Mouse (Mus musculus): ENCODE measurements around the gene Mboat2. TPM values are rescaled to one million over a fixed set of nuclear protein-coding genes. Genes with fewer than 3 reads are reported as not detected.

Mboat2 gene
- total RNA-seq (2021), result 10 to 100 TPM; 59.9 to 64.3 TPM

- intact Hi-C loops (cut with DNase I), result loop anchor here (5.0 kb wide), 2 partner anchors 117 to 118 kb away; no protein-coding TSS in a partner anchor
- DNase-seq (ENCODE audit: extremely low spot score in 1 of 2, low spot score in 2 of 2), result peak in 1 of 2 experiments; percentile 70
Measured at GRCm38 (mm10) chr12:24830766-24831152, at the start of gene Mboat2. Gene Mboat2, plus strand, starts transcription at chr12:24830879.

GRCm38 (mm10) chr12:24783735-24784134 lies 46.9 kb upstream of the Mboat2 start:
- no peak for DNase-seq (ENCODE audit: extremely low spot score in 1 of 2, low spot score in 2 of 2)
- intact Hi-C loops (cut with DNase I), result no loop called here

GRCm38 (mm10) chr12:24785882-24786281 lies 44.8 kb upstream of the Mboat2 start:
- no peak for DNase-seq (ENCODE audit: extremely low spot score in 1 of 2, low spot score in 2 of 2)
- intact Hi-C loops (cut with DNase I), result no loop called here

DNA sequence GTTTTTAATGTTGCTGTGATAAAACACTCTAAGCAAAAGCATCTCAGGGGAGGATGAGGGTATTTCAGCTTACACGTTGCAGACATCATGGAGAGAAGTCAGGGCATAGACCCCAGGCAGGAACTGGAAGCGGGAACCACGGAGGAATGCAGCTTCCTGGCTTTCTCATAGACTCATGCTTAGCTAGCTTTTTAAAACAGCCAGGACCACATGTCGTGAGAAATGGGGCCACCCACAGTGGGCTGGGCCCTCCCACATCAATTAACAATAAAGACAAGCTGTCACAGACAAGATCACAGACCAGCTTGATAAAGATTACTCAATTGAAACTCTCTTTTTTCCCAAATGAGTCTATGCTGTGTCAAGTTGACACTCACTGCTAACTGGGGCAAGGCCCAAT lies 44.4 kb upstream of the Mboat2 start:
- DNase-seq (ENCODE audit: extremely low spot score in 1 of 2, low spot score in 2 of 2), result no peak
- intact Hi-C loops (cut with DNase I), result no loop called here

- intact Hi-C loops (cut with DNase I), result no loop called here
- no peak for DNase-seq (ENCODE audit: extremely low spot score in 1 of 2, low spot score in 2 of 2)
Measured at GRCm38 (mm10) chr12:24789659-24790058, 41.0 kb upstream of the Mboat2 start.

- no peak for DNase-seq (ENCODE audit: extremely low spot score in 1 of 2, low spot score in 2 of 2)
- intact Hi-C loops (cut with DNase I), result no loop called here
Measured at GRCm38 (mm10) chr12:24811230-24811629, 19.4 kb upstream of the Mboat2 start.

DNA sequence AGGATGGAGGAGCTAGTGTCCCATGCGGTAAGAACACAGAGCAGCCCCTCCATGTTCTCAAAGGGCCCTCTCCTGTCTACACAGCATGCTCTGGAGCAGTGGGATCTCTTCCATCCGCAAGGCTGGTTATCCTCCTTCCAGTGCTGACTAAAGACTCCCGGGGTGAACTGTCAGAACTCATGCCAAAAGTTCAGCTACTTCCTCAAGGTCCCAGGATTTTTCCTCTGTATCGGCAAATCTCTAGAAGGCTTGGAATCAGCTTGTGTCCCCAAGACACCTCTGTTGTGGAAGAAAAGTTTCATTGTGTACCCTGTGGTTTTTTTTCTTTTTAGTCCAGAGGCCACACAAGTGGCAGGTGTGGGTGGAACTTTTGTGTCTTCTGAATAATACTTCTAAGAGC lies 18.8 kb upstream of the Mboat2 start:
- no peak for DNase-seq (ENCODE audit: extremely low spot score in 1 of 2, low spot score in 2 of 2)
- intact Hi-C loops (cut with DNase I), result no loop called here

DNA sequence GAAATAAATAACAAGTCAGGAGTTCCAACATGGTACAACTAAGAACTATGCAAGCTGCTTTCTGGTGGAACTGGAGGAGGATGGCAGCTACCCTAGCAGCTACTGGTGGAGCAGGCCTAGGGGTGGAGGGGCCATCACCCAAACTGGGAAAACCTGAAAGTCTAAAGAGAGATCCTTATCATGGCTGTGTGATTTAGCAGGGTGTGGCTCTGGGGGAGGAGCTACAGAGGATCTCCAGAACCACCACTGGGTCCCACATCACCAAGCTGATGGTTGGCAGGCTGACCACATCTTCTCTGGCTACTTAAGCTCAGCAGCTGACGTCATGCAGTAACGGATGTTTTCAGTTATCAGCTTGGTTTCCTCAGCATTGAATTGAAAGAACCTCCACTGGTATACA lies 7.8 kb upstream of the Mboat2 start:
- intact Hi-C loops (cut with DNase I), result no loop called here
- no peak for DNase-seq (ENCODE audit: extremely low spot score in 1 of 2, low spot score in 2 of 2)

DNA sequence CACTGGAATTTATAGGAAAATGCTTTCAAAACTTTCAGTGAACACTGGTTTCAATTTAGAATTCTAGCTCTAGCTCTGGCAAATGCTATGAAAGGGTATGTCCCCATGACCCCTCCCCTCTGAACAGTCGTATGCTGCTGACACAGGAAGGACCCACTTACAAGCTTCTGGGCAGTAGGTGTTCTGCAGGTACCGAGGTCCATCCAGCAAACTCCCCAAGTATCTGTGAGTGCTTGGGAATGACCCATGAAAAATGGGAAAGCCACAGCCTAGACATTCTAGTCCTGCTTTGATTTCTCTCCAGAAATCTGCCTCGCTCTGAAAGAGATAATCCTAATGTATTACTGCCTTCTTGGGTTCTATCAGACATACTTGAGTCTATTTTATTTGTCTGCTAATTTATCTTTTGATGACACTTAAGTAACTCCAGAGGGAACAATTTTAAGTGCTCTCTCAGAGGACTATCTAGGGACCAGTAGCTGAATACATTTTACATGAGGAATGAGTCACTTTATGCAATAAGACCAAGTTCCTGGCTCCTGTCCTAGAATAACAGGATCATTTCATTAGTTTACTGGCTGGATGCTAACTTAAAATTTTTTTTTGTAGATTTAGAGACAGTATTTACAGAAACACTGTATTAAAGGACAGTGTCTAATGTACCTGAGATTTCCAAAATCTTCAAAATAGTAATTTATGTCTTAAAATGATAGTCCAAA lies 6.9 kb upstream of the Mboat2 start:
- DNase-seq (ENCODE audit: extremely low spot score in 1 of 2, low spot score in 2 of 2), result no peak
- intact Hi-C loops (cut with DNase I), result no loop called here

- DNase-seq (ENCODE audit: extremely low spot score in 1 of 2, low spot score in 2 of 2), result no peak
- intact Hi-C loops (cut with DNase I), result loop anchor here (5.0 kb wide), 2 partner anchors 117 to 118 kb away; no protein-coding TSS in a partner anchor
Measured at GRCm38 (mm10) chr12:24830086-24830485, 593 bp upstream of the Mboat2 start.

- intact Hi-C loops (cut with DNase I), result loop anchor here (5.0 kb wide), 2 partner anchors 116 to 119 kb away; no protein-coding TSS in a partner anchor
- peak; percentile 93 to 95 for DNase-seq (ENCODE audit: extremely low spot score in 1 of 2, low spot score in 2 of 2)
Measured at GRCm38 (mm10) chr12:24831153-24831963, 679 bp downstream of the Mboat2 start.

- intact Hi-C loops (cut with DNase I), result loop anchor here (5.0 kb wide), 2 partner anchors 115 to 120 kb away; no protein-coding TSS in a partner anchor
- DNase-seq (ENCODE audit: extremely low spot score in 1 of 2, low spot score in 2 of 2), result no peak
Measured at GRCm38 (mm10) chr12:24831964-24832427, 1.3 kb downstream of the Mboat2 start.

DNA sequence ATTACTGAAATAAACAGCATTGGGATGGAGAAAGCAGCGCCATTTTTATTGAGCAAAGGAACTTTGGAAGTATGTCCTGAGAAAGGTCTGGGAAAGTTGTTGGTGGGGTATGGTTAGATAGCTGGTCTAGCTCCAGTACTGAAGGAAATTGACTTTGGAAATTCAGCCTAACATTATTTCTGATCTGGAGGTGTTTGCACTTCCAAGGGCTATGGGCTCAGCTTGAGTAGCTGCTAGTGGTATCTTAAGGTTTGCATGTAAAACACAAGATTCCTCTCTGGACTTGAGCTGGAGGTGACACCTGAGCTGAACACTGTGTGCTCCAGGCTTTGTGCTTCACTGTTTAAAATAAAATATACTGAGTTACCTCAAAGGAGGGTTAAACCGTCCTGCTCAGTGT lies 1.8 kb downstream of the Mboat2 start:
- intact Hi-C loops (cut with DNase I), result loop anchor here (5.0 kb wide), 2 partner anchors 115 to 120 kb away; no protein-coding TSS in a partner anchor
- DNase-seq (ENCODE audit: extremely low spot score in 1 of 2, low spot score in 2 of 2), result no peak

- intact Hi-C loops (cut with DNase I), result no loop called here
- no peak for DNase-seq (ENCODE audit: extremely low spot score in 1 of 2, low spot score in 2 of 2)
Measured at GRCm38 (mm10) chr12:24837947-24838346, 7.3 kb downstream of the Mboat2 start.

- peak in 1 of 2 experiments; percentile 52 for DNase-seq (ENCODE audit: extremely low spot score in 1 of 2, low spot score in 2 of 2)
- intact Hi-C loops (cut with DNase I), result no loop called here
Measured at GRCm38 (mm10) chr12:24841115-24841879, 10.6 kb downstream of the Mboat2 start.

GRCm38 (mm10) chr12:24842299-24842910 lies 11.7 kb downstream of the Mboat2 start:
- intact Hi-C loops (cut with DNase I), result no loop called here
- DNase-seq (ENCODE audit: extremely low spot score in 1 of 2, low spot score in 2 of 2), result no peak

DNA sequence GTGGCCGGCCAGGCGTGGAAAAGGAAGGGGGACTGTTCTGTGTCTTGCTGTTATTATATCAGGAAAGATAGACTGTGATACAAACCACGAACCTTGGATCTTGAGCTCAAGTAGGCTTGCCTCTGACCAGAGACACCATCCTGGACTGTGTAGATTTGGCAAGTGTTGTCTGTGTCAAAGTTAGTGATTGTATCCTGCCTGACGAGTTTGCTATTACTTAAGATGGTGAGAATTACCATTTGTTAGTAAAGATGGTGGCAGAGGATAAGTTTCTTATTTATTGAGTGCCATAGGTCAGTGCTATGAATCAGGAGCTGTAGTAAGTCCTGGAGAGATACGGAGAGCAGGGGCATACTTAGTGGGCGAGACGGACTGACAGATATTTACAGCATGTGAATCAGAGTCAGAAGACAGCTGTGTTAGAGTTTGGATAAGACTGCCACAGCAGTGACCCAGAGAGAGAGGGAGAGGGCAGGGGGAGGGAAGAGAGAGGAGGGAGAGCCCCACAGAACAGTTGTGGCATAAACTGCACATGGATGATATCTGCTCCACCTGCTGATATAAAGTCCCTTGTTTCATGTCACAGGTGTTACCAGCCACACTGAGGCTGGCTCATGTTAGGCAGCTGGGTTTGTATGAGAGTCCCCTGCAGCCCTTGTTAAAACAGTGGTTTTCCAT lies 12.9 kb downstream of the Mboat2 start:
- intact Hi-C loops (cut with DNase I), result no loop called here
- no peak for DNase-seq (ENCODE audit: extremely low spot score in 1 of 2, low spot score in 2 of 2)

DNA sequence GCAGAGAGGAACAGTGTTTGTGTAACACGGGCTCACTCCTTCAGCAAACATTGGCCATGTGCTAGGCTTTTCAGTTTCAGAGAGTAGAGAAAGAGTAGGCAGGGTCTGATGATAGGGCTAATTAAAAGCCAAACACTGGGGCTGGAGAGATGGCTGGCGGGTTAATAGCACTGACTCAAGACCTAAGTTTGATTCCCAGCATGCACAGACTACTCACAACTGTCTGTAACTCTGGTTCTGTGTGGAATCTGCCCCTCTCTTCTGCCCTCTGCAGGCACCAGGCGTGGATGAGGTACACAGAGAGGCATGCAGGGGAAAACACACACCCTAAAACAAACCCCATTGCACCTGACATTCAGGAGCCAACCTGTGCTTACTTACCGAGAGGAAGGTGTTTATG lies 14.7 kb downstream of the Mboat2 start:
- DNase-seq (ENCODE audit: extremely low spot score in 1 of 2, low spot score in 2 of 2), result no peak
- intact Hi-C loops (cut with DNase I), result no loop called here

Measured in left cerebral cortex, postnatal 10 days (tissue).